Mouse (Mus musculus) limb, embryonic 11.5 days (tissue): ENCODE results near the gene Neurl1b. TPM values are rescaled to one million over a fixed set of nuclear protein-coding genes. Genes with fewer than 3 reads are reported as not detected.

Experiments used
- ATAC-seq: fragments of 200-750 bp; cut with Nextera tagmentation; 2 replicates; pipeline ENCODE4 v1.8.0; 2017; ENCODE audit warnings: low read depth; ENCODE audit not compliant: insufficient number of reproducible peaks, low FRiP score, low TSS enrichment
- DNase-seq: peaks from one replicate; pipeline ENCODE4 v3.0.0-alpha.2; 2015; ENCODE audit warnings: low spot score
- H3K27ac ChIP-seq: fragments of 300-500 bp; sonication (generic); replicated peaks from 2 replicates; pipeline ENCODE4 v1.5.1; 2014; ENCODE audit warnings: low read depth, mild to moderate bottlenecking, low read length
- H3K27me3 ChIP-seq: fragments of 300-500 bp; sonication (generic); 2 replicates; pipeline ENCODE4 v1.6.1; 2014; ENCODE audit warnings: mild to moderate bottlenecking, low read length, mixed read lengths; ENCODE audit not compliant: control insufficient read depth, insufficient read depth
- H3K36me3 ChIP-seq: fragments of 300-500 bp; sonication (generic); 2 replicates; pipeline ENCODE4 v1.6.1; 2014; ENCODE audit warnings: mild to moderate bottlenecking, low read length, moderate library complexity, mixed read lengths; ENCODE audit not compliant: control insufficient read depth, insufficient read depth
- H3K4me1 ChIP-seq: fragments of 300-500 bp; sonication (generic); 2 replicates; pipeline ENCODE4 v1.6.1; 2014; ENCODE audit warnings: low read length, mixed read lengths; ENCODE audit not compliant: control insufficient read depth, insufficient read depth
- H3K4me2 ChIP-seq: fragments of 300-500 bp; sonication (generic); 2 replicates; pipeline ENCODE4 v1.6.1; 2014; ENCODE audit warnings: low read depth, mild to moderate bottlenecking, moderate library complexity; ENCODE audit not compliant: severe bottlenecking
- H3K4me3 ChIP-seq: fragments of 300-500 bp; sonication (generic); 2 replicates; pipeline ENCODE4 v1.5.1; 2014; ENCODE audit warnings: low read depth, low read length
- H3K9ac ChIP-seq: fragments of 300-500 bp; sonication (generic); 2 replicates; pipeline ENCODE4 v1.6.1; 2014; ENCODE audit warnings: mild to moderate bottlenecking, low read length
- H3K9me3 ChIP-seq: fragments of 300-500 bp; sonication (generic); 2 replicates; pipeline ENCODE4 v1.6.1; 2016; ENCODE audit warnings: low read length; ENCODE audit not compliant: control insufficient read depth
- WGBS: fragments of 180-500 bp; shearing (Covaris S2); extraction: QIAGEN DNeasy Blood & Tissue Kit; methylation state at CpG from one replicate; pipeline ENCODE4 v1.1.7; 2014; 5-methylcytosine and 5-hydroxymethylcytosine counted together
- polyA plus RNA-seq: library from polyadenylated mRNA; unstranded; fragments of >200 nt; fragmentation: Nextera tagmentation; extraction: Ambion mirVana; gene quantifications from 2 replicates; pipeline ENCODE4 v1.2.1, GENCODE M21; 2014

The Neurl1b gene
- polyA plus RNA-seq, 1 experiment from 2014 or later: 0.21 TPM

DNA sequence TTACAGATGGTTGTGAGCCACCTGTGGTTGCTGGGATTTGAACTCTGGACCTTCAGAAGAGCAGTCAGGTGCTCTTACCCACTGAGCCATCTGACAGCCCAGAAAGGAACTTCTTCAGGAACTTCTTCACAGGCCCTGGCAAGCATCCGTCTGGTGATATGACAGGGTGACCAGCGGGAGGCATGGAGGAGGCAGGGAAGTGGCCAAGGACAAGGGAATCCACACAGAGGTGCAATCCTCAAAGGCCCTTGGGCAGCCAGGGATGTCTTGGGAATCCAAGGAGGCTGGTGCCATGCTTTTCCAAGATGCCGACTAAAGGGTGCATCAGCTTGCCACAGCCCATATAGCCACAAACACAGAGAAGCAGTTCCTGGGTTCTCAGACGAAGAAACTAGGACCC, 53.0 kb downstream of the Neurl1b start:
- no peak overlapping the region for H3K27ac ChIP-seq
- H3K36me3 ChIP-seq: no peaks in the 10 kb centered on the region
- no peaks in the 10 kb centered on the region for H3K9me3 ChIP-seq
- no peaks in the 10 kb centered on the region for H3K4me1 ChIP-seq
- H3K9ac ChIP-seq: no peak overlapping the region
- H3K4me2 ChIP-seq: no peak overlapping the region
- 78% methylated on average over 4 of the region's 4 CpGs for WGBS
- no peaks in the 10 kb centered on the region for H3K27me3 ChIP-seq
- H3K4me3 ChIP-seq: no peak overlapping the region
- no peak for DNase-seq
- ATAC-seq: no peak

DNA sequence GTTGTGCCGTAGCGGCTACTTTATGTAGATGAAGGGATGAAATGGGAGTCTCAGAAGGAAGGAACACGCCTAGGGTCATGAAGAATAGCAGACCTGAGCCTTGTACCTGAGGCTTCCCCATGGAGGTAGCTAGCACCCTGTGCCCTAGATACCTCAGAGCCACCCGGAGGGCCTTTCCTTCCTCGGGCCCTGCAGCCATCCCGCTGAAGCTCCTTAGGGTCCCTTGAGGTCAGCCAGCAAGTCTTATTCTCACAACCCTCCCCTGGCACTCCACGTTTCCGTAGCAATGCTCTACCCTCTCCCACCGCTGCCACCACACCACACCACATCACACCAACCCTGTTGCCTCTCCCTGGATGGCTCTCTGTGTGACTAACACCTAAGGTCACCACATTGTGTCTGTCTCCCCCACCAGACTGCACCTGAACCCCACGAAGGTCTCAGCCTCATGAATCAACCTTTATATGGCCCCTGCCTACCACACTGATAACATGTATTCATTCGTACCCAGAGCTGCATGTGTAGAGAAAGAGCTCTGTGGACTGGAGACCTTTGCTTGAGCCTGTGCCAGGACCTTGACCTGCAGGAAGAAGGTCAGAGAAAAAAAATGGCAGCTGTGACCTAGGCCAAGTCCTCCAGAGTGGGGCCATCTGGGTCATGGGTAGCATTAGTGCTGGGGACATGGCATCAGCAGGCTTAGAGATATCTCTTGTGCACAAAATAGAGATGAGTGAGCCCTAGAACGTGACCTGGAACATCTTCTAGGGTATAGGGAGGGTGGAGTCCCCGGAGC, 53.7 kb downstream of the Neurl1b start:
- Histone ChIP-seq H3K9ac (no peak overlapping the region), H3K4me3 (no peak overlapping the region), H3K4me1 (no peaks in the 10 kb centered on the region), H3K4me2 (no peak overlapping the region), H3K27me3 (no peaks in the 10 kb centered on the region), H3K27ac (no peak overlapping the region), H3K9me3 (no peaks in the 10 kb centered on the region), H3K36me3 (no peaks in the 10 kb centered on the region)
- WGBS: 84% methylated on average over 13 of the region's 13 CpGs
- no peak for DNase-seq
- ATAC-seq: no peak

DNA sequence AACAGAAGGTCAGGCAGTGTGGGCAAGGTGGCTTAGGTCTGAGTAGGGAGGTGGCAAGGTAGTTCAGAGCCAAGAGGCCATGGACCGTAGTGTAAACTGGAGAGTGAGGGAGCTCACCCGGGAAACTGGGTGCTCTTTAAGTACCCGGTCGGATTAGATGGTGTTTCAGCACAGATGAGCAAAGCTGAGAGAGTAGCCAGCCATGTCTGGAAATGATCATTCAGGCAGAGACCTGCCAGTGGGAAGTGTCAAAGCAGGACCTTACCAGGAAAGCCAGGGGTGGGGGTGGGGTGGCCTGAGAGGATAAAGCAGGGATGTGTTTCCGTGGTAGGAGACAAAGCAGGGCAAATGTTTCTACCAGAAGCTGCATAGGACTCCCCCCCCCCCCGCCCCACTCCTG, 62.2 kb downstream of the Neurl1b start:
- ATAC-seq (no peak), DNase-seq (peak; percentile 29)
- Histone ChIP-seq H3K9me3 (no peaks in the 10 kb centered on the region), H3K27ac (peak overlapping the region; percentile 18; the same call in 1 of the 2 replicates), H3K4me2 (no peak overlapping the region), H3K4me1 (peaks cover 5% of the 10 kb centered on the region), H3K27me3 (no peaks in the 10 kb centered on the region), H3K9ac (no peak overlapping the region), H3K4me3 (no peak overlapping the region), H3K36me3 (no peaks in the 10 kb centered on the region)
- 18% methylated on average over 6 of the region's 6 CpGs for WGBS

DNA sequence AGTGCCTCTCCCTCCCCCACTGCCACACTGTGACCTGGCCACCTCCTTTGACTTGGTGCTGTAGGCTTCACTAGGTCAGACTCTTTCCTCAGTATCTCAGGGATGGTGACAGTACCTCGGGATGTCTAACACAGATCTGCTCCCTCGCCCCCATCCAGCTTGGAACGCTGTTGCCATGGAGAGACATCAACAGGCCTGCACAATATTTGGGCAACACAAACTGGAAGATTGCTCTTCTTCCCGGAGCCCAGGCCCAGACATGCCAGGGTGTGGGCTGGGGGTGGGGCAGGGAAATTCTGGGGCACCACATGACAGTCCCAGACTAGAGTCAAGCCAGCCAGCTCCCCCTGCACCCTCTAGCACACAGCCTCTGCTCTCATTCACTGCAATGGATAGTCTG, 64.0 kb downstream of the Neurl1b start:
- H3K27ac ChIP-seq: no peak overlapping the region
- H3K9ac ChIP-seq: no peak overlapping the region
- no peaks in the 10 kb centered on the region for H3K27me3 ChIP-seq
- no peaks in the 10 kb centered on the region for H3K36me3 ChIP-seq
- no peak overlapping the region for H3K4me3 ChIP-seq
- H3K4me1 ChIP-seq: peaks cover 5% of the 10 kb centered on the region
- no peak overlapping the region for H3K4me2 ChIP-seq
- 85% methylated on average over 4 of the region's 4 CpGs for WGBS
- ATAC-seq (no peak), DNase-seq (no peak)
- no peaks in the 10 kb centered on the region for H3K9me3 ChIP-seq

DNA sequence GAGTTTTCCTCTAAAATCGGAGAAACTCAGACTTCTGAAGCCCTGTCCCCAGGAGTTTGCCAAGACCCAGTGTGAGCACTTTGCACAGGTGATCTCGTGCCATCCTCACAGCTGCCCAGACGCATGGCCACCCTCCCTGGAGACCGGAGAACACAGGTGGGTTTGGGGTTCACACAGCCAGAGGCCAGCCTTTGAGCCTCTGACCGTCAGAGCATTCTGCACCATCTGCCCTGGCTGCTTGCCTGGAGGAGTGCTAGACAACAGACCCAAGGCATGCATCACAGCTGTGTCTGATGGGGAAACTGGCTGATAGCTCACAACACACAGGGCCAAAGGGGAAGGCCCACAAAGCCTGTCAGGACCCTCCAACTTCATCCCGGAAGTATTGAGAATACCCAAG, 65.0 kb downstream of the Neurl1b start:
- H3K9ac ChIP-seq: no peak overlapping the region
- H3K27me3 ChIP-seq: no peaks in the 10 kb centered on the region
- no peaks in the 10 kb centered on the region for H3K36me3 ChIP-seq
- peaks cover 5% of the 10 kb centered on the region for H3K4me1 ChIP-seq
- H3K27ac ChIP-seq: no peak overlapping the region
- WGBS: 85% methylated on average over 6 of the region's 6 CpGs
- DNase-seq (no peak), ATAC-seq (no peak)
- H3K4me3 ChIP-seq: no peak overlapping the region
- no peak overlapping the region for H3K4me2 ChIP-seq
- H3K9me3 ChIP-seq: no peaks in the 10 kb centered on the region

DNA sequence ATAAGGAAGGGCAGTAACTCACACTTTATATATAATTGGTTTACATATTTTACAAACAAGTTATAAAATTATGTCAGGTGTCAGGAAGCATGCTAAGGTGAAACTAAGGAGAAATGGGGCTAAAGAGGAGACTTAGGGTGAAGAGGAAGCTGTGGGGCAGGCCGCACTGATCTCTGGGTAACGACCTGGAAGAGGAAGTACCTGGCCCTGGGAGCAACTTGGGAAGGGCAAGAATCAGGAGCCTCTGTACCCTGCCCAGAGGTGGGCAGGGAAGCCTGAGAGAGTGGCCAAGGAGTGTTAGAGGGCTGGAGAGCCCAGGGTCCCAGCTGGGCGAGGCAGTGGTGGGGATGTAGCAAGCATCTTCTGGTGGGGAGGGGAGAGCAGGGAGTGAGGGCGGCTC, 66.3 kb downstream of the Neurl1b start:
- H3K9me3 ChIP-seq: no peaks in the 10 kb centered on the region
- H3K36me3 ChIP-seq: no peaks in the 10 kb centered on the region
- no peak overlapping the region for H3K9ac ChIP-seq
- H3K27me3 ChIP-seq: no peaks in the 10 kb centered on the region
- no peak overlapping the region for H3K27ac ChIP-seq
- WGBS: 73% methylated on average over 4 of the region's 4 CpGs
- H3K4me3 ChIP-seq: no peak overlapping the region
- no peak overlapping the region for H3K4me2 ChIP-seq
- peaks cover 5% of the 10 kb centered on the region for H3K4me1 ChIP-seq
- no peak for DNase-seq
- no peak for ATAC-seq

DNA sequence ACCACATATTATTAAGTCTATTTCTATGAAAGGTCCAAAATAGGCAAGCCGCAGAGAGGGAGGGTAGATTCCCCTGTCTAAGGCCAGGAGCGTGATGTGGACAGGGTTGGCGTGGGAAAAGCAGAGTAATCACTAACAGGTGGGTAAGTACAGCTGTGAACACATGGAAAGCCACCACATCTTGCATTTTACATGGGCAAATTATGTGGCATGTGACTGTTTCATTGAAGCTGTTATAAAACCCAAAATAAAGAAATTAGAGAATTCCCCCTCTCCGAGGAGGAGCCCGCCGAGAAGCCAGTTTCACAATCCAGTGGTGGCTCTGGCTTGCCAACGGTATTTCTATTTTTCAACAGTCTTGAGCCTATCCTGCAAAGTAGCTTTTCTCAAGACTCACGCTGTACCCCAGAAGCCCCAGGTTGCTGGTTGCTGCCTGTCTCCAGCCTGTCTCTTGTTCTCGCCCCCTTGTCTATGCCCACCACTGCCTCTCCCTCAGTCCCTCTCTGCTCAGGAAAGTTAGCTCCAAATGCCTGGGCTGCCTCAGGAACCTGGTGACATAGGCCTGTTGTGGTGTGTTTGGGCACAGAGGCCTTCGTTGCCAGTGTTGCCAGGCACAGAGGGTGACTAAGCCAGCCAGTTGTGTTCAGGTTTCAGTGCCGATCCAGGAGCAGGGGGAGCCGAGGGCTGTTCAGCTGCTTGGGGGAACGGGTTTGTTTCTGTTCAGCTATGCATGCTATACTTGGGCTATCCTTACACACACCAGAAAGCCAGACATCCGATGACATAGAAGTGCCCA, 70.2 kb downstream of the Neurl1b start:
- Histone ChIP-seq H3K9me3 (no peaks in the 10 kb centered on the region), H3K27ac (no peak overlapping the region), H3K36me3 (no peaks in the 10 kb centered on the region), H3K4me2 (no peak overlapping the region), H3K4me1 (no peaks in the 10 kb centered on the region), H3K9ac (no peak overlapping the region), H3K4me3 (no peak overlapping the region), H3K27me3 (no peaks in the 10 kb centered on the region)
- 84% methylated on average over 14 of the region's 14 CpGs for WGBS
- ATAC-seq (no peak), DNase-seq (no peak)

DNA sequence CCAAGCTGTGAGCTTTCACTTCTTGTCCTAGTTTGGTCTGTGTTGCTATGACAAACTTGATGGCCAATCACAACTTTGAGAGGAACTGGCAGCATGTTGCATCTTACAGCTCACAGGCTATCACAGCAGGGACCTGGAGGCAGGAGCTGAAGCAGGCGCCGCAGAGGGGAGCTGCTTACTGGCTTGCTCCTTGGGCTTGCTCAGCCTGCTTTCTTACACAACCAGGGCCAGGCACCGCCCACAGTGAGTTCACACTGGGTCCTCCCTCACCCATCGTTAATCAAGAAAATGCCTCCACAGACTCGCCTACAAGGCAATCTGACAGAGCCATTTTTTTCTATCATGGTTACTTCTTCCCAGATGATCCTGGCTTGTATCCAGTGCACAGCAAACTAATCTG, 72.6 kb downstream of the Neurl1b start:
- Histone ChIP-seq H3K36me3 (no peaks in the 10 kb centered on the region), H3K4me1 (no peaks in the 10 kb centered on the region), H3K4me2 (no peak overlapping the region), H3K9me3 (no peaks in the 10 kb centered on the region), H3K9ac (no peak overlapping the region), H3K27me3 (no peaks in the 10 kb centered on the region), H3K27ac (no peak overlapping the region), H3K4me3 (no peak overlapping the region)
- 65% methylated on average over 5 of the region's 5 CpGs for WGBS
- DNase-seq (no peak), ATAC-seq (no peak)
